Mouse (Mus musculus) embryonic facial prominence, embryonic 14.5 days (tissue): ENCODE data around the gene Arid5b. TPM values are rescaled to one million over a fixed set of nuclear protein-coding genes. Genes with fewer than 3 reads are reported as not detected.
A peak's percentile ranks its signal among the peaks of the same experiment; 100 is the strongest.

Source experiments
- ATAC-seq: fragments of 200-750 bp; cut with Nextera tagmentation; 2 replicates; pipeline ENCODE4 v1.8.0; 2017; ENCODE audit warnings: low read depth, moderate number of reproducible peaks, moderate TSS enrichment
- DNase-seq: peaks from one replicate; pipeline ENCODE4 v3.0.0-alpha.2; 2015; ENCODE audit warnings: low spot score
- H3K27ac ChIP-seq: fragments of 300-500 bp; sonication (generic); replicated peaks from 2 replicates; pipeline ENCODE4 v1.5.1; 2014; ENCODE audit warnings: low read depth, mild to moderate bottlenecking, low read length, moderate library complexity
- H3K27me3 ChIP-seq: fragments of 300-500 bp; sonication (generic); replicated peaks from 2 replicates; pipeline ENCODE4 v1.6.1; 2014; ENCODE audit warnings: low read length; ENCODE audit not compliant: control insufficient read depth, insufficient read depth
- H3K36me3 ChIP-seq: fragments of 300-500 bp; sonication (generic); 2 replicates; pipeline ENCODE4 v1.6.1; 2014; ENCODE audit warnings: low read length, mixed read lengths; ENCODE audit not compliant: control insufficient read depth, insufficient read depth
- H3K4me1 ChIP-seq: fragments of 300-500 bp; sonication (generic); 2 replicates; pipeline ENCODE4 v1.6.1; 2014; ENCODE audit warnings: antibody characterized with exemption, low read length; ENCODE audit not compliant: control insufficient read depth, insufficient read depth
- H3K4me2 ChIP-seq: fragments of 300-500 bp; sonication (generic); 2 replicates; pipeline ENCODE4 v1.6.1; 2014; ENCODE audit warnings: low read depth, mild to moderate bottlenecking, low read length, moderate library complexity, mixed read lengths
- H3K4me3 ChIP-seq: fragments of 300-500 bp; sonication (generic); 2 replicates; pipeline ENCODE4 v1.5.1; 2014; ENCODE audit warnings: low read depth, mild to moderate bottlenecking, low read length
- H3K9ac ChIP-seq: fragments of 300-500 bp; sonication (generic); 2 replicates; pipeline ENCODE4 v1.6.1; 2014; ENCODE audit warnings: low read depth, mild to moderate bottlenecking, low read length, moderate library complexity, mixed read lengths
- H3K9me3 ChIP-seq: fragments of 300-500 bp; sonication (generic); 2 replicates; pipeline ENCODE4 v1.6.1; 2016; ENCODE audit warnings: low read length; ENCODE audit not compliant: control insufficient read depth
- WGBS: fragments of 180-500 bp; shearing (Covaris S2); extraction: QIAGEN DNeasy Blood & Tissue Kit; methylation state at CpG from one replicate; pipeline ENCODE4 v1.1.7; 2014; 5-methylcytosine and 5-hydroxymethylcytosine counted together
- polyA plus RNA-seq: library from polyadenylated mRNA; unstranded; fragments of >200 nt; fragmentation: Nextera tagmentation; extraction: Ambion mirVana; gene quantifications from 2 replicates; pipeline ENCODE4 v1.2.1, GENCODE M21; 2014

Arid5b gene
- polyA plus RNA-seq, 1 experiment from 2014 or later: 34.4 TPM

- peaks cover 52% of the 10 kb centered on the region for H3K36me3 ChIP-seq
- H3K27ac ChIP-seq: no peak overlapping the region
- DNase-seq (no peak), ATAC-seq (0 out of 2 replicates have a peak, but pooled peaks have one; percentile 18)
- H3K9me3 ChIP-seq: no peaks in the 10 kb centered on the region
- H3K27me3 ChIP-seq: no peaks in the 10 kb centered on the region
- H3K9ac ChIP-seq: no peak overlapping the region
- H3K4me2 ChIP-seq: no peak overlapping the region
- no peaks in the 10 kb centered on the region for H3K4me1 ChIP-seq
- WGBS: 54% methylated on average over 18 of the region's 18 CpGs
- no peak overlapping the region for H3K4me3 ChIP-seq
Observed at GRCm38 (mm10) chr10:68231385-68232182, 47.0 kb downstream of the Arid5b start.

GRCm38 (mm10) chr10:68230653-68231384 is 47.7 kb downstream of the Arid5b start:
- ATAC-seq (no peak), DNase-seq (no peak)
- Histone ChIP-seq H3K9ac (no peak overlapping the region), H3K27ac (no peak overlapping the region), H3K4me2 (no peak overlapping the region), H3K36me3 (peaks cover 52% of the 10 kb centered on the region), H3K4me1 (no peaks in the 10 kb centered on the region), H3K9me3 (no peaks in the 10 kb centered on the region), H3K27me3 (no peaks in the 10 kb centered on the region), H3K4me3 (no peak overlapping the region)
- WGBS: 70% methylated on average over 13 of the region's 13 CpGs

- no peak overlapping the region for H3K4me2 ChIP-seq
- 65% methylated on average over 22 of the region's 22 CpGs for WGBS
- H3K27ac ChIP-seq: no peak overlapping the region
- no peak for ATAC-seq
- no peak overlapping the region for H3K9ac ChIP-seq
- no peak overlapping the region for H3K4me3 ChIP-seq
- H3K4me1 ChIP-seq: no peaks in the 10 kb centered on the region
- no peaks in the 10 kb centered on the region for H3K27me3 ChIP-seq
- no peak for DNase-seq
- H3K9me3 ChIP-seq: no peaks in the 10 kb centered on the region
- H3K36me3 ChIP-seq: peaks cover 52% of the 10 kb centered on the region
Observed at GRCm38 (mm10) chr10:68229640-68230565, 48.6 kb downstream of the Arid5b start.

- DNase-seq: no peak
- ATAC-seq: no peak
- H3K4me3 ChIP-seq: no peak overlapping the region
- peaks cover 11% of the 10 kb centered on the region for H3K4me1 ChIP-seq
- H3K36me3 ChIP-seq: peaks cover 44% of the 10 kb centered on the region
- no peak overlapping the region for H3K4me2 ChIP-seq
- H3K27ac ChIP-seq: no peak overlapping the region
- no peaks in the 10 kb centered on the region for H3K27me3 ChIP-seq
- WGBS: 81% methylated on average over 2 of the region's 2 CpGs
- H3K9ac ChIP-seq: no peak overlapping the region
- H3K9me3 ChIP-seq: 0 out of 2 replicates have a peak, but pooled peaks cover 2% of the 10 kb centered on the region
Observed at GRCm38 (mm10) chr10:68222676-68223075, 55.9 kb downstream of the Arid5b start.

GRCm38 (mm10) chr10:68222012-68222411 is 56.5 kb downstream of the Arid5b start:
- 79% methylated on average over 3 of the region's 3 CpGs for WGBS
- peaks cover 9% of the 10 kb centered on the region for H3K9me3 ChIP-seq
- no peaks in the 10 kb centered on the region for H3K27me3 ChIP-seq
- no peak overlapping the region for H3K4me3 ChIP-seq
- H3K36me3 ChIP-seq: peaks cover 45% of the 10 kb centered on the region
- no peak overlapping the region for H3K9ac ChIP-seq
- H3K4me1 ChIP-seq: peaks cover 11% of the 10 kb centered on the region
- no peak for ATAC-seq
- H3K4me2 ChIP-seq: no peak overlapping the region
- DNase-seq: no peak
- no peak overlapping the region for H3K27ac ChIP-seq

GRCm38 (mm10) chr10:68219327-68219726 is 59.2 kb downstream of the Arid5b start:
- H3K36me3 ChIP-seq: peaks cover 61% of the 10 kb centered on the region
- 36% methylated on average over 9 of the region's 9 CpGs for WGBS
- peaks cover 20% of the 10 kb centered on the region for H3K9me3 ChIP-seq
- H3K27me3 ChIP-seq: no peaks in the 10 kb centered on the region
- ATAC-seq (no peak), DNase-seq (peak; percentile 59)
- peaks cover 11% of the 10 kb centered on the region for H3K4me1 ChIP-seq
- no peak overlapping the region for H3K9ac ChIP-seq
- H3K27ac ChIP-seq: peak overlapping the region; percentile 67
- H3K4me3 ChIP-seq: no peak overlapping the region
- no peak overlapping the region for H3K4me2 ChIP-seq

- Histone ChIP-seq H3K27ac (0 out of 2 replicates have a peak overlapping the region, but pooled peaks have one; percentile 67), H3K9ac (no peak overlapping the region), H3K4me3 (no peak overlapping the region), H3K4me1 (peaks cover 11% of the 10 kb centered on the region), H3K9me3 (peaks cover 20% of the 10 kb centered on the region), H3K4me2 (no peak overlapping the region), H3K36me3 (peaks cover 59% of the 10 kb centered on the region), H3K27me3 (no peaks in the 10 kb centered on the region)
- DNase-seq: no peak
- ATAC-seq: no peak
- 72% methylated on average over 4 of the region's 4 CpGs for WGBS
Observed at GRCm38 (mm10) chr10:68218678-68219077, 59.9 kb downstream of the Arid5b start.

- Histone ChIP-seq H3K4me1 (peaks cover 14% of the 10 kb centered on the region), H3K9me3 (peaks cover 20% of the 10 kb centered on the region), H3K27ac (no peak overlapping the region), H3K4me2 (no peak overlapping the region), H3K9ac (no peak overlapping the region), H3K4me3 (no peak overlapping the region), H3K36me3 (peaks cover 46% of the 10 kb centered on the region), H3K27me3 (no peaks in the 10 kb centered on the region)
- DNase-seq (no peak), ATAC-seq (no peak)
- 95% methylated on average over 9 of the region's 9 CpGs for WGBS
Observed at GRCm38 (mm10) chr10:68214809-68215468, 63.6 kb downstream of the Arid5b start.
